Mouse (Mus musculus) heart, adult 2 months (tissue): Measurements from ENCODE around the gene Sox2. TPM values are rescaled to one million over a fixed set of nuclear protein-coding genes. Genes with fewer than 3 reads are reported as not detected.
A peak's percentile ranks its signal among the peaks of the same experiment; 100 is the strongest.

Experiments used
- DNase-seq, 2 experiments: peaks; one replicate each; pipeline ENCODE4 v3.0.0; 2021
- H3K27ac ChIP-seq: fragments of 200-600 bp; 2 replicates; pipeline ENCODE4 v1.8.1; 2022
- H3K27me3 ChIP-seq: fragments of 200-500 bp; 2 replicates; pipeline ENCODE4 v1.6.1; 2012; ENCODE audit warnings: mild to moderate bottlenecking, low read length, inconsistent platforms, mixed read lengths; ENCODE audit not compliant: control insufficient read depth, insufficient read depth
- H3K36me3 ChIP-seq: fragments of 200-500 bp; 2 replicates; pipeline ENCODE4 v1.6.1; 2012; ENCODE audit warnings: low read length, inconsistent platforms; ENCODE audit not compliant: control insufficient read depth, insufficient read depth
- H3K4me1 ChIP-seq: fragments of 200-500 bp; 2 replicates; pipeline ENCODE4 v1.6.1; 2011; ENCODE audit warnings: low read length; ENCODE audit not compliant: control insufficient read depth, insufficient read depth
- H3K4me3 ChIP-seq: fragments of 200-600 bp; 2 replicates; pipeline ENCODE4 v1.8.1; 2022
- H3K79me2 ChIP-seq: fragments of 200-500 bp; replicated peaks from 2 replicates; pipeline ENCODE4 v1.6.1; 2012; ENCODE audit warnings: mild to moderate bottlenecking, inconsistent platforms, low read length, moderate library complexity, mixed read lengths; ENCODE audit not compliant: control insufficient read depth, insufficient read depth
- H3K9ac ChIP-seq: fragments of 200-500 bp; 2 replicates; pipeline ENCODE4 v1.6.1; 2012; ENCODE audit warnings: low read depth, mild to moderate bottlenecking, control low read depth, inconsistent platforms, low read length, mixed read lengths
- CTCF ChIP-seq: fragments of 200-600 bp; IDR thresholded peaks from 2 replicates; pipeline ENCODE4 v1.8.1; 2022; ENCODE audit warnings: antibody characterized with exemption, mild to moderate bottlenecking, moderate library complexity
- EP300 ChIP-seq: fragments of 200-500 bp; IDR thresholded peaks from 2 replicates; pipeline ENCODE4 v1.6.1; 2011; ENCODE audit warnings: low read depth, low read length, control low read depth; ENCODE audit not compliant: insufficient read depth
- POLR2A ChIP-seq: fragments of 200-500 bp; IDR thresholded peaks from 2 replicates; pipeline ENCODE4 v1.6.1; 2011; ENCODE audit warnings: mild to moderate bottlenecking, low read depth, low read length, control low read depth; ENCODE audit not compliant: insufficient read depth
- WGBS: fragments of 180-500 bp; shearing (Covaris S2); methylation state at CpG from one replicate; pipeline ENCODE4 v1.1.7; 2018; 5-methylcytosine and 5-hydroxymethylcytosine counted together
- intact Hi-C: fragments of 180-260 bp; cut with DNase I; formaldehyde crosslinking; loops from one replicate; pipeline ENCODE4 v1.15.1; 2025
- long read RNA-seq: library from polyadenylated mRNA; stranded (forward); transcript quantifications from one replicate; pipeline ENCODE4 v2.0.0, GENCODE M21; 2021
- polyA plus RNA-seq: library from polyadenylated mRNA; depleted of rRNA; stranded (reverse); fragments of >200 nt; gene quantifications from 2 replicates; pipeline ENCODE4 v1.2.3, GENCODE M21; 2012; rRNA removed
- total RNA-seq, 2 experiments: library from RNA; stranded (reverse); gene quantifications; 2 replicates each; pipeline ENCODE4 v1.2.3; 2021

The Sox2 gene
- not detected for total RNA-seq
- 0.66 TPM in 1 of 2 replicates, not detected in the other for polyA plus RNA-seq
- long read RNA-seq: 0 reads

- 1% methylated on average over 86 of the region's 86 CpGs for WGBS
- Histone ChIP-seq H3K9ac (no peak within 1 kb of the TSS), H3K4me3 (peak within 1 kb of the TSS; percentile 20)
Measured at GRCm38 (mm10) chr3:34649726-34650620, at the start of gene Sox2. TSS of gene Sox2 (plus strand) at chr3:34650405.

GRCm38 (mm10) chr3:34601116-34601515, 49.1 kb upstream of the Sox2 start:
- WGBS: 75% methylated on average over 2 of the region's 2 CpGs
- intact Hi-C loops: no loop called here
- Histone ChIP-seq H3K27ac (no peak overlapping the region), H3K4me1 (no peaks in the 10 kb centered on the region), H3K27me3 (no peaks in the 10 kb centered on the region), H3K79me2 (no peaks in the 10 kb centered on the region), H3K9ac (no peak overlapping the region), H3K4me3 (no peak overlapping the region), H3K36me3 (no peaks in the 10 kb centered on the region)
- no peak for DNase-seq
- no peak for TF ChIP-seq POLR2A
- TF ChIP-seq CTCF: no peak
- TF ChIP-seq EP300: no peak

More at GRCm38 (mm10) chr3:34649726-34650620, at the start of gene Sox2:
- Histone ChIP-seq H3K36me3 (no peaks in the 10 kb centered on the region; the same call in 1 of the 2 replicates), H3K27ac (no peak within 1 kb of the TSS), H3K79me2 (no peaks in the 10 kb centered on the region), H3K27me3 (peaks cover 28% of the 10 kb centered on the region), H3K4me1 (no peaks in the 10 kb centered on the region)
- intact Hi-C loops: loop anchor here (10.0 kb wide), 1 partner anchor 415 kb away; no protein-coding TSS in a partner anchor
- TF ChIP-seq POLR2A (no peak), EP300 (no peak), CTCF (no peak)
- DNase-seq: peak; percentile 41 to 61

DNA sequence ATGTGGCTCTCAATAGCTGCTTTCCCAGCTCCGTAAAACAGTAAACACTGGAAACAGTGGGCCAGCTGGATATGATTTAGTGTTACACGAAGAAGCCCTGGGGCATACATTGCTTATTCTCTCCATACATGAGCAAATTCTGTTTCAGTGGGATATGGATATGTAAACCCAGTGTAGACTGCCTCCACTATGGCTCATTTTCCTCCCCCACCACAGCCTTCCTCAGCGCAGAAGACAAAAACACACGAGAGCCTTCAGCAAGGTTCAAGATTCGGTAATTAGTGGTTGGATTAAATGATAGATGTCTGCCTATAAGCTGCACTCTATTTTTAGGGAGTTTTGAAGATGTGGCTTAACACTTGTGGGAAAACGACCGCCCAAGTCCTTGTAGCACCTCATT, 36.1 kb upstream of the Sox2 start:
- DNase-seq: no peak
- no peaks in the 10 kb centered on the region for H3K27me3 ChIP-seq
- H3K4me1 ChIP-seq: no peaks in the 10 kb centered on the region
- H3K4me3 ChIP-seq: no peak overlapping the region
- no peak overlapping the region for H3K9ac ChIP-seq
- 92% methylated on average over 7 of the region's 7 CpGs for WGBS
- H3K36me3 ChIP-seq: no peaks in the 10 kb centered on the region
- no peak overlapping the region for H3K27ac ChIP-seq
- intact Hi-C loops: no loop called here
- H3K79me2 ChIP-seq: no peaks in the 10 kb centered on the region
- TF ChIP-seq EP300: no peak
- no peak for TF ChIP-seq POLR2A
- TF ChIP-seq CTCF: no peak

- Histone ChIP-seq H3K36me3 (no peaks in the 10 kb centered on the region), H3K4me1 (no peaks in the 10 kb centered on the region), H3K9ac (no peak overlapping the region), H3K4me3 (no peak overlapping the region), H3K79me2 (no peaks in the 10 kb centered on the region), H3K27me3 (no peaks in the 10 kb centered on the region), H3K27ac (no peak overlapping the region)
- WGBS: 59% methylated on average over 15 of the region's 15 CpGs
- intact Hi-C loops: no loop called here
- DNase-seq: no peak
- TF ChIP-seq POLR2A (no peak), EP300 (no peak), CTCF (no peak)
Measured at GRCm38 (mm10) chr3:34615526-34615925, 34.7 kb upstream of the Sox2 start.

DNA sequence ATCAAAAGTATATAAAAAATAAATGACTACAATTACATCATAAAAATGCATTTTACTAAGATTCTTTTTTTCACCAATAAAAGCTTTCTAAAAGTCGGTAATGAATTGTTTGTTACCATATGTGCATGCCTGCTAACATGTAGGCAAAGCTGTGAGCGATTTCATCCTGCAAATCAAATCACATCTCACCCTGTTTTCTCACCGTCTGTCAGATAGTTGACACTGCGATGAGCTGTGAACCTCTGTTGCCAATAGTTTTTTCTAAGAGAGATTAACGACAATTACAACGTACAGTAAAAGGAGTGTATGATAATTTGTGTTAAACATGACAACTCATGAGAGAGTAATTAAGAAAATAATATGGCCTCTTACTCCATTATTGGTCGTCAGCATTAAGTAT, 31.3 kb upstream of the Sox2 start:
- Histone ChIP-seq H3K79me2 (no peaks in the 10 kb centered on the region), H3K27ac (no peak overlapping the region), H3K36me3 (no peaks in the 10 kb centered on the region), H3K9ac (no peak overlapping the region), H3K4me3 (no peak overlapping the region), H3K27me3 (no peaks in the 10 kb centered on the region), H3K4me1 (no peaks in the 10 kb centered on the region)
- TF ChIP-seq EP300: no peak
- no peak for TF ChIP-seq POLR2A
- TF ChIP-seq CTCF: no peak
- 61% methylated on average over 7 of the region's 7 CpGs for WGBS
- DNase-seq: no peak
- intact Hi-C loops: no loop called here

GRCm38 (mm10) chr3:34620121-34620520, 30.1 kb upstream of the Sox2 start:
- Histone ChIP-seq H3K27me3 (no peaks in the 10 kb centered on the region), H3K9ac (no peak overlapping the region), H3K4me3 (no peak overlapping the region), H3K36me3 (no peaks in the 10 kb centered on the region), H3K79me2 (no peaks in the 10 kb centered on the region), H3K4me1 (no peaks in the 10 kb centered on the region), H3K27ac (no peak overlapping the region)
- no peak for TF ChIP-seq CTCF
- TF ChIP-seq POLR2A: no peak
- TF ChIP-seq EP300: no peak
- WGBS: 57% methylated on average over 4 of the region's 4 CpGs
- intact Hi-C loops: no loop called here
- DNase-seq: no peak
